Mouse (Mus musculus) right cerebral cortex, adult 2 months (tissue): Measurements from ENCODE around the gene AC124108.1.
A peak's percentile ranks its signal among the peaks of the same experiment; 100 is the strongest.

Source experiments
- DNase-seq, 2 experiments: peaks; one replicate each; pipeline ENCODE4 v3.0.0; 2021 to 2022; ENCODE audit warnings: low spot score in 2 of 2

Gene AC124108.1

DNA sequence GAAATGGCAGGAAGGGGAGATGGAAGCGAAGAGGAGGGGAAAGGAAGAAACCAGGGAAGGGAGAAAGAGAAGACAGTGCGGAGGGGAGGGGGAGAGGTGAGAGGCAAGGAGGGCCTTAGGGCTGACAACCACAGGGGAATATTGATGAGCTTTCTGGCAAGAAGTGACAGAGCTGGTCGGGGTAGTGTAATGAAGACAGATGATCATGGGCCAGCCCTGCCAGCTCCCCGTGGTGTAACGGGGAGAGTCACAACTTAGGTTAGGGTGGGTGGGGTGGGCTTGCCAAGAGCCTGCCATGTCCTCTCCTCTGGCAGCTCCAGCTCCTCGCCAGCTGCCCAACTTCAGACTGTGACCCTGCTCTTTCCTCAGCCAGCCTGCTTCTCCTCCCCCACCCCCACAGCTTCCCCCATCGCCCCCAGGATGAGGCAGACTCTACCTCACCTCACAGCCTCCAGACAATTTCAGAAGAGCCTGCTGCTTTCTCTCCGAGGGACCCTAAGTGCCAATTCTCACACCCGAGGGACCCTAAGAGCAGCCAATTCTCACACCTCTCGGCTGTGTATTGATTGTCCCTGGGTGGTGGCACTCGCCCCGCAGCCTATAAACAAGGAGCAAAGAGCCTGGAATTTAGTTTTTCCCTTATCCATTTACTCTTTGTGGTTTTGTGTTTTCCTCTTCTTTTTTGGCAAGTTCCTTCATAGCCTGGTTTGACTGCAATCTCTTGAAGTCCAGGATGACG lies 26.3 kb upstream of the AC124108.1 start:
- DNase-seq = no peak

DNA sequence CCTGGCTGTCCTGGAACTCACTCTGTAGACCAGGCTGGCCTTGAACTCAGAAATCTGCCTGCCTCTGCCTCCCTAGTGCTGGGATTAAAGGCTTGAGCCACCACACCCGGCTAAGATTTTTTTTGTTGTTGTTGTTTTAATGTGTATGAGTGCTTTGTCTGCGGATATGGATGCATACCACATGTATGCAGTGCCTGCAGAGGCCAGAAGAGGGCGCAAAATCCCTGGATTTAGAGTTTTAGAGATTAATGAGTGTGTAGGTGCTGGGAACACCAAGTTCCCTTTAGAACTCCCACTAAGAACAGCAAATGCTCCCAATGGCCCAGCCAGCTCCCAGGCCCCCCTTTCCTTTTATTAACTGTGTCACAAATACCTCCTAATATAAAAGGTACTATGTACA lies 25.4 kb upstream of the AC124108.1 start:
- DNase-seq = no peak

DNA sequence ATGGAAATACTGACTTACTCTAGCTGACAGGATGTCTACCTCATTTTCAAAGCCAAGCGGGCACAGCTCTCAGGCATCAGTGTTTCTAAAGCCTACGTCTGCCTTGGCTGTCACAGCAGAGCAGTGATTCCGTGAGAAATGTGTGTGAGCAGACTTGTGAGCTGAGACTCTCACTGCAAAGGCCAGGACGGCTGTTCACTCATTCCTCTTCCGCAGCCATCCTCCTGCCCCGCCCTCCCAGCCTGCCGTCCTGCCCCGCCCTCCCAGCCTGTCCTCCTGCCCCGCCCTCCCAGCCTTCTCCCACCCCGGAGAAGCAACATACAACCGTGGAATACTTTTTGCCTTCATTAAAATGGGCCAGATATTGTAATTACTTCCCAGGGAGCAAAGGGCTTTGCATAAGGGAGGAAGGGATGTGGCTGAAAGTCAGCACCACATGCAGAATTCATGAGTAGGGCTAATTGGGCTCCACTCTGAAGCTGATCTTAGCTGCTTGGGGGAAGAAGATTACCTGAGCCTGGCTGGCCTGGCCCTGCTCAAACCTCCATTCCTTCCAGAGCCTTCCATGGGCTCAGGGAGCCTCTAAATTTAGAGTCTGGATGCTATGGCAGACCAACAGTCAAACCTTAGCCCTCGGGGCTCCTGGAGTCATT lies 23.0 kb upstream of the AC124108.1 start:
- no peak for DNase-seq

DNA sequence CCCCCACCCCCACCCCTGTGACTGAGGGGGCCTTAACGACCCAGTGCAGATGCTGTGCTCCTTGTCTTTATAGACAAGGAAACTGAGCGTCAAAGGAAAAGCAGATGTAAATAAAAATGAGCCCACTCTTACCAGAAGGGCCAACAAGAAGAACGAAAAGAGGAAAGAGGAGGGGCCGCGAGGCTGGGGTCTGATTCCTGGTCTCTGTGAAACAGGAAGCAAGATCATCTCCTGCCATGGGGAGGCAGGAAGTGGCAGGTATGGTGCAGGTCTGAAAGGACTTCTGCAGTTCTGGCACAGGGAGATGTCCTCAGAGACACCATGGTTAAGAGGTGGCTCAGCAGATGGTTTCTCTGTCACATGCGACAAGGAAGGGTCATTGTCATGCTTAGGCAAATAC lies 20.6 kb upstream of the AC124108.1 start:
- no peak for DNase-seq

DNA sequence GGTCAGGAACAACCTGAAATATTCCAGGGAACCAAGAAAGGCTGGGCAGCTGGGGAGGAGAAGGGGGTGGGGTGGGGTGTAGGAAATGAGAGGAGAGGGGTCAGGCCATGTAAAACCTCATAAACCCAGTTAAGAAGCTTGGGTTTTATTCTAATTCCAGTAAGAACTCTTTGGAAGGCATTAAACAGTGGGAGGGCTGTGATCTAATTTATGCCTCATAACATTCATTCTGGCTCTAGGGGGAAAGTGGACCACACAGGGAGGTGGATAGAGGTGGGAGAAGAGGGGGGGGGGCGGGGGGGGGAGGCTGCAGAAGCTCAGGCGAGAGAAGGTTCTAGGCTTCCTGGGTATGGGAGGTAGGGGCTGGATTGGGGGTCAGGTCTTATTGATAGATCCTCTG lies 19.6 kb upstream of the AC124108.1 start:
- no peak for DNase-seq

DNA sequence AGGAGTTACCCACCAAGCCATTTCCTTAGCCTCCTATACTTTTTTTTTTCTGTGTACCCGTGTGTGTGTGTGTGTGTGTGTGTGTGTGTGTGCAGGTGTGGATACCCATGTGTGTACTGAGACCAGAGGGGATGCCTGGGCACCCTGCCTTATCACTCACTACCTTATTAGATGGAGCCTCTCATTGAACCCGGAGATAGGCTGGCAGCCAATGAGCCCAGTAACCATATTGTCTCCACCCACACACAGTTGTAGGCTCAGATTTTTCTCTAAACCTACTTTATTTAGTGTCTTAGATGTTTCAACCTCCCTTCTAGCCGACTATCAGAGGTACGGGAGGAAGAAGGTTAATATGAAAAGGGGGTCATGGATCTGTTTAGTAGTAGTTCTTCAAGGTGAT lies 5.0 kb upstream of the AC124108.1 start:
- DNase-seq = no peak

DNA sequence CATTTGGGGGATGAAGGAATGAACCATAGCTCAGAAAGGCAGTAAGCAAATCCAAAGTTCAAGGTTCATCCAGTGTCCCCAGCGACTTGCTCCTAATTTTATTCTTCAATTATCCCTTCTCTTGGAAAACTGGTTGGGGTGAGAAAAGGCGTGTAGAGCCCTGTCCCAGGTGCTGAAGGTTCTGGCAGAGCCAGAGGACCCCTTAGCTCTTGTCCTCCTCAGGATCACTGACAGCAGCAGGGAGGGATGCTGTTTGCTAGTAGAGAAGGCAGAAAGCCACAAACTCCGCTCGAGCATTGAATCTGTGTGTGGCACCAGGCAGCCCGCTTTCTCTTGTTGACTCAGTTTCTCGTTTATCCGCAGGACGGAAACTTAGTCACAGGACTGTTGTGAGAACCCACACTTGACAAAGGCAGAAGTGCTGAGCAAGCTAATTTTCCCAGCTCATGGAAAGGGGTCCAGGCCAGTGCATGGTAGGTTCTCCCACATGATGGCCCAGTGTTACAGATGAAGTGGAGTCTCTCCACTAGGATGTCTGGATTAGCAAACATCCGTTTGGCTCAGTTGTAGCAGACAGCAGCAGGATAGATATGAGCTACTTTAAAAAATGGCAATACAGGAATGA lies 2.7 kb upstream of the AC124108.1 start:
- DNase-seq = no peak

DNA sequence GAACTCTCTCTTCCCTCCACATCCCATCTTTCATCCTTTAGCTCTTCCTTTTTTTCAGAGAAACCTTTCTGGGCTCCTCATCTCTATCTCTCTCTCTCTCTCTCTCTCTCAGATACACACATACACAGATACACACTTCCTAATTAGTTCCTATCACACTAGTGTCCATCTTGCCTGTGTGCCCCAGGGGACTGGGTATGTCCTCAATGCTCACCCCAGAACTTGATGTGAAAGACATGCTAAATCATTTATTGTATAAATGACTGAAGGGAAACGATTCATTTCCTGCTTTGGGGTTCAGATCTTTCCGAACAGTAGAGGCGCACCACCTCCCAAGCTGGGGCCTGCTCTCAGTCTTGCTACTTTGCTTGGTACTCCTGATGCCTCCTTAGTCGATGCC lies 2.0 kb upstream of the AC124108.1 start:
- no peak for DNase-seq

DNA sequence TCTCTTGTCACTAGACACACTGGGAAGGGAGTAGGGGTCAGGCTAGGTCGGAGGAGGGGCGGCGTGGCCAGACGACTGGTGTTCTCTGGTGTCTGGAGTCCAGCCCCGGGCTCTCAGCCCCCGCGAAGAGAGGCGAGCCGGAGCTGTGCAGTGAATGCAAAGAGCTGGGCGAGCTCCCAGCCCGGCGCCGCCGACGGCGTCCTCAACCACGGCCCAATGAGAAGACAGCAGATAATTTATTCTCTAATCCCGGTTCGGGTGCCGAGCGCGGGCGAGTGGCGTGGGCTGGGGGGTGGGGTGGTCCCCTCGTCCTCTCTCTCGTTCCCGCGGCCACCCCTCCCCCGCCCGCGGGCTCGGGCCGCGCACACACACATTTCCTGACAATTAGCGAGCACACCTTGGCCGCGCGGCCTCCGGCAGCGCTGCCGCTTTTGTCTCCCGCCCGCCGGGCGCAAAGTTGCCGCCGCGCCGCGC lies 1.2 kb upstream of the AC124108.1 start:
- peak; percentile 68 to 71 for DNase-seq

DNA sequence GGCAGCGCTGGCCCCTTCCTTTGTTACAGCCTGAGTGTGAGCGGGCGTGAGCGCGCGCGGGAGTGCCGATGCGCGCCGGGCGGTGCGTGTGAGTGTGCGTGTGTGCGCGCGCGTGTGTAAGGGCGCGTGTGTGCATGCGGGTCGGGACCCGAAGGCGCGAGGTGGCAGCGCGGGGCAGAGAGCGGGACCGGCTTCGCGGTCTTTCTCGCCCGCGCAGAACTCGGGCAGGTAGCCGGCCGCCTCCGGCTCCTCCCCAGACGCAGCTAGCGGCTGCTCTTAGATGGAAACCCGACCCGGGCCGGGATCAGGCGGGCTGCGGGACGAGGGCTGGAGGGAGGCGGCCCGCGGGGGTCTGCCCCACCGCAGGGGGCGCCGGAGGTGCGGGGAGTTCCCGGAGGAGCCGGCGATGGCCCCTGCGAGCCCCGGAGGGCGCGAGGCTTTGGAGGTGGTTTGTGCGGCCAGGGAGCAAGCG lies 600 bp upstream of the AC124108.1 start:
- DNase-seq = no peak

DNA sequence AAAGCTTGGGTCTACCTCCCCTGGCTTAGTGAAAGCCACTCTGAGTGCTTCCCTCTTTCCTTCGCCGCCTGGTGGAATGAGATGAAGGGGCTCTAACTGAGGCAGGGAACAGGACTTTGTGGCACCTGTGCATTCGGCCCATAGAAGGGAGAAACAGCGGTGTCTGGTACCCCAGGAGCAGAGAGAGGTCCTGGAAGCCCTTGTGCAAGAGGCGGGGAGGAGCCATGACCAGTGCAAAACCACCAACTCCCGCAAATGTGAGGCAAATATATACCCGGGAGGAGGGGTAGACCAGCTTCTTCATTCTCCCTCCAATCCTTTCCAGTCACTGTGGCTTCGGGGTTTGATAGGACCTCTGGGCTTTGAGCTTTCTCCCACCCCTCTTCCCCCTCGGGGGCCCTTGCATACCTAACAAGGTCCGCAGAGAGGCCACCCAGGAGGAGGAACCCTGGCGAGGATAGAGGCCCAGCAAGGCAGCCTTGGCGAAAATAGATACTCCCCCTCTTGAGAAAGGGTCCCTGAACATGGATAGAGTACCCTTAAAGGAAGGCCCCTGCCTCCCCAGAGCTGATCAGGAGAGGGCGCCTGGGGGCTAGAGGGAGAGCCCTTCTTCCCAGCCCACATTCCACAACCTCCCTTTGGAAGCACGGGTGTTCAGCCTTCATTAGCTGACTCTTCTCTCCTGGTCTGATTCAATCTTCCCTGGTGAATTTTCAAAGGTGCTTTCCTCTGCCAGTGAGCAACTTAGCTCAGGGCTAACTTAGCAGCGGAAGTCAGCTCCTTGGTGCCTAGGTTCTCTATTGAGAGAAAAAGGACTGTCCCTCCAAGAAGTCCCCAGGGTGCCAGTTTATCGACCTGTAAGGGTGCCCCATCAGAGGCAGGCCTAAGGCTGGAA lies 776 bp downstream of the AC124108.1 start:
- DNase-seq = peak in 1 of 2 experiments; percentile 20

DNA sequence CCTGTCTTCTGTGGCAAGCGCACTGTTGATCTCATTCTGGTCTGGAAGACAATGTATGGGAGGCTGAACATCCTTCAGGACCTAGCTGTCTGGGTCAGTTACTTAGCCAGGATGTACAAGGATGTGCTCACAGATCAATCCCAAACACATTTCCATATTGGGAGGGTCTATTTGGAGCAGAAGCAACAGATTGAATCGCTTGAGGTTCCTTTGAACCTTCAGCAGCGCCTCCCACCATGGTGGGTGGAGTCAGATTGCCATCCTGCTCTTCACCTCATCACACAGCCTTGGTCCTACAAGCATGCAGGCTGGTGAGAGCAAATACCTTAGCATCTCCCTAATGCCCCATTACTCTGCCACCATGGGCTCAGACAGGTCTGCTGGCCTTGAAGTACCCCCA lies 2.5 kb downstream of the AC124108.1 start:
- DNase-seq = no peak

DNA sequence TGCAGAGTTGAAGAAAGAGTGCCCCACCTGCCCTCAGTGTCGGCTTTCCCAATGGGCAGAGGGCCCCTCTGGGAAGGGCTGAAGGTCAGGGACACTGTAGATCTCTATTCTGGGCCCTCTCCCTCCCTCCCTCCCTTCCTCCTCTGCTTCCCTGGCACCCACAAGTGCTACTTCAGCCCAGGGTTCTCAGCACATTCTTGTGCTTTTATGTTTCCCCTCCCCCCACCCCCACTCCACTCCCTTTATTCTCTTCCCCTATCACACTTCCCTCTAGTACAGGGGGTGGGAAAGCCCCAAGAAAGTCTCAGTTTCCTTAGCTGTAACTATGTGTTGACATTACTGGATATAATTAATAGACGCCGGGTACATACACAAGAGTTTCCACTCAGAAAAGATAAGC lies 3.4 kb downstream of the AC124108.1 start:
- no peak for DNase-seq

DNA sequence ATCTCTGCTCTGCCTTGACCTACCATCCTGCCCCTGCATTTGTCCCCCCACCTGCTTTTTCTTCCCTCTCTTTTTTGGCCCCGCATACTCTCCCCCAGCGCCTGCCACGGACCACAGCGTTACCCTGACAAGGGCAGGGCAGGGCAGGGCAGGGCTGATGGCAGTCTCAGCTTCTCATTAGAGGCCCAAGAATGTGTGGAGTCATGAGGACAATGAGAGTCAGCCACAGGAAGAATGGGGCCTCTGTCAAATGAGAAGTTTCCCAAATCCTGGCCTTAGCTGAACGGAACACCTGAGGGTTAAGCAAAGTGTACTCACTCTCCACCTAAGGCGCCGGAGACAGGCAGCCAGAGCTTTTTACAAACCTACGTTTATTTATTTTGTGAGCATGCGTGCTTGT lies 3.8 kb downstream of the AC124108.1 start:
- DNase-seq = no peak

DNA sequence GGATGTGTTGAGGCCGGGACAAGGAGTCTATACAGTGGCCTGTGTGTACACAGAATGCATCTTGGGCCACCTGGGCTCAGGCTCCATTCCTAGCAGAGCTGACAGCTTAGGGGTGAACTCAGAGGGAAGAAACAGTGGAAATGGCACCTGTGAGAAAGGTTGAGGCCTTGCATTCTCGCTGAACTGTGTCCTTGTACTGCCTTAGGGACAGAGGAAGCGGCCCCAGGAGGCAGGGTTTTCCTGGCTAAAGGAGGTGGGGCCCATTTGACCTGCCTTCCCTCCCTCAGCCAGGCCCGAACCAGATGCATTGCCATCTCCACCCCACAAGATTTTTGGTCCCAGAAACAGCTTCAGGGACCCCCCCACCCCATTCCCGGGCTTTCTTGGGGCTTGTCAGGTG lies 4.4 kb downstream of the AC124108.1 start:
- no peak for DNase-seq

DNA sequence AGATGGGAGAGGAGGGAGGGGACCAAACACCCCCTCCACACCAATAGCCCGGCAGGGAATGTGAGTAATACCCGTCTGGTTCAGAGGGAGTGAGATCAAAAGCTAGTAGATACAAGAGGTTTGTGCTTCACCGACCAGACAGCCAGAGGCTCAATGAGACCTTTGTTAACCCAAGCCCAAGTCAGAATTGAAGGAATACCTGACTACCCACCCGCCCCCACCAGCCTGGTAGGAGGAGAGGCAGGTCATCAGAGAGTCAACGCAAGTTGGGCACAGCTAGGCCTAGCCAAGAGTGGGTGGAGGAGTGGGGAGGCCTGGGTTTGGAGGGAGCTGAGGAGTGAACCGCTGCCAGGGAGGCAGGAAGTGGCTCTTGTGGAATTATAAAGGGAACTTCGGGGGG lies 5.1 kb downstream of the AC124108.1 start:
- no peak for DNase-seq

DNA sequence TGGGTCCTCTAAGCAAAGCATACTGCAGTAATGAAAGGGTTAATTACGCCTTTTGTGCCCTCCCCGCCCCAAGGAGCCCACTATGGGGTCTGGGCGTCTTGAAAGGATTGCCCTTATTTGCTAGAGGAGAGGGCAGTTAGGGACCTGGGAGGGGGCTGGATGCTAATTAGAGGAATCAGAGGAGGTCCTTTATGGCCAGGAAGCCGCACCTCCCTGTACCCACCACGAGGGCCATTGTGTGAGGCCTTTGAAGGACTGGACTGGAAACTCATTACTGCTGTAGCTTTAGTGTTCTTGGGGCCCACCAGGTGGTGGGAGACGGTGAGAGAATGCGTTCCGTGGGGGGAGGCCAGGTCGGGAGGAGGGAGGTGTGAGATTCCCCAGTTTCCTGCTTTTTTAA lies 6.4 kb downstream of the AC124108.1 start:
- no peak for DNase-seq

DNA sequence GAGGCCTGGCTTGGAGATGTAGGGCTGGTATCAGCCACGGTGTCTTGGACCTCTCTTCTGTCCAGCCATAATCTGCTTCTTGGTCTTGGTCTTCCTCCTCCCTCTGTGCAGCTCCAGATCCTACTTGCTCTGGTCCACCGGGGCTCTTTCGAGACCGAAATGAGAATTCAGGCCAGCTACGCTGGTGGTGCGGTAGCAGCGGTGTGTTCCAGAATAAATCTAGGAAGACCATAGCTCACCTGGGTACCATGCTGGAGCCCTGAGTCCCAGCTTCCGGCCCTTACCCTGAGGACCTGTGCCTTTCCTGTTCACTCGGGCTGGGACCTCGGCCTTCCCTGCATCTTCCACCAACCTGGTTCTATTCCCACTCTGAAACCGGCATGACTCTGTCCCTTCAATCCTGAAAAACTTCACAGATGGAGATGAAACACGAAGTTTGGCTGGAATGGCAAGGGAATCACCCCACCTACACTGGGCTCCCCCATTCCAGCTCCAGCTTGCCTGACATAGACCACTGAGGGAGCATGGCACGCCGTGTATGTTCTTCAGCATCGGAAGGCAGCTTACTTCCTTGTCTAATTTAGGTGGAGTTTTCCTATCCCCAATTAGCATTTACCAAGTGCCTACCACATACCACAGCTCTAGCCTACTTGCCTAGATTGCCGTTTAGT lies 7.3 kb downstream of the AC124108.1 start:
- DNase-seq = peak in 1 of 2 experiments; percentile 26

DNA sequence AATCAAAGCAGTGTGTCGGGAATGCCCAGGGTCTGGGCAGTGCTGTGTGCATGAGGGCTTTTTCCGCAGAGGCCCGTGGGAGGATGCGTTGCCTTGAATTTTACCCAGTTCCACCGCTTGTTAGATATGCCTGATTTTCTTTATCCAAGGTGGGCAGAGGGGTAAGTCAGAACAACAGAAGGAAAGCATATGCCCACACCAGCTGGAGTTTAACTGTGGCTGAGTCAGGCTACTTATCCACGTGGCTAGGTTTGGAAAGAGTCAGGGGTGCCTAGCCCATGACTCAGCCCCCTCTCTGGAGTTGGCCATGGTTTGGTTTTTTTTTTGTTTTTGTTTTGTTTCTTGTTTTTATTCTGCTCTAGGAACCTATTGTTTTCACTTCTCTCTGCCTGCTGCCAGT lies 8.0 kb downstream of the AC124108.1 start:
- DNase-seq = peak in 1 of 2 experiments; percentile 57

DNA sequence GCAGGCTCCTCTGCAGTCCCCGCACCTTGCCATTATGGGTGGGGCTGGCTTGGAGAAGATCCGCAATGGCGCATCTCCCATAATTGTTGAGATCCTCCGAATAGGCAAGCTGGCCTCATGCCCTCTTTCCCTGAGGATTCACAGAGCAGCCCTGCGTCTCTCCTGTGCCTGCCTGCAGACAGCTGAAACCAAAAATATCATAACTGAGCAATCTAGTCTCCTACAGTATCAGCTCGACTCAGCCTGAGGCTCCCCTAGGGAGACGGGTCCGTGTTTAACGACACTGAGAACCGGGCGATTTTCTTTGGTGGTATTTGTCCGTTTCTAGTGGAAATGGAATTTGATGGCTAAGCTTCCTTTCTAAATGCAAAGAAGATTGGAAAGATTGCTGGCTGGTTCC lies 8.7 kb downstream of the AC124108.1 start:
- peak in 1 of 2 experiments; percentile 55 for DNase-seq
